Mouse (Mus musculus): ENCODE results near the gene Anapc16.

Gene Anapc16

DNA sequence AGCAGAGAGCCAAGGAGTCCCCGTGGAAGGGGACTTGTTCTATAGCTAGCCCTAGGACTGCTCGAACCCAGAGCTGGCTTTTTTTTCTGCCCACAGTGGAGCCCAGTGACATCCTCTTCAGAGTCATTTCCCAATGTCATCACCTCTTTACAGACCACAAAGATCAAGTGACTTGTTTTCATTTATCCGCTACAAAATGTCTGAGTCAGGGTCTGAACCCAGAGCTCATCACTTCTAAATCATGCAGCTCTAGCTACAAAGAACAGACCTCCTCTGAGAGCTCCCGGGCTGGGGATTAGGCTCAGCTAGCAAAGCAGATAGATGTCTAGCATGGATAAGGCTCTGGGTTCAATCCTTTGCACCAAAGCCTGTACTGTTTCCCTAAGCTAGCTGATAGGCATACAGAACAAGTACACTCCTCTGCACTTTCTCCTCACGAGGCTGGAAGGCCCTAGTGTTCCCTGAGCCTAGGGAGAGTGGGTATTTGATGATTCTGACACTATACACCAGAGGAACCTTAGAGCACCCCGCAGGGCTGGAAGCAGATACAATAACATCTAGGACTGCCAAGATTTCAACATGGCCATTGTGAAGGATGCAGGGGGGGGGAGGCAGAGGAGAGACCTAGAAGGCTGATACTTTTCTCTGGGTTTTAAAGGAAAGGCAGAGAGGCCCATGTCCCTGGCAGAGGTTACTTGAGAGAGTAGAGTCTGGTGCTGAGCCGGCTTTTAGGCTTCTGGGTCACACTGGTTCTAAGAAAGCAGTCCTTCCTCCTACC lies 55.5 kb downstream of the Anapc16 start:
- no peak for DNase-seq

DNA sequence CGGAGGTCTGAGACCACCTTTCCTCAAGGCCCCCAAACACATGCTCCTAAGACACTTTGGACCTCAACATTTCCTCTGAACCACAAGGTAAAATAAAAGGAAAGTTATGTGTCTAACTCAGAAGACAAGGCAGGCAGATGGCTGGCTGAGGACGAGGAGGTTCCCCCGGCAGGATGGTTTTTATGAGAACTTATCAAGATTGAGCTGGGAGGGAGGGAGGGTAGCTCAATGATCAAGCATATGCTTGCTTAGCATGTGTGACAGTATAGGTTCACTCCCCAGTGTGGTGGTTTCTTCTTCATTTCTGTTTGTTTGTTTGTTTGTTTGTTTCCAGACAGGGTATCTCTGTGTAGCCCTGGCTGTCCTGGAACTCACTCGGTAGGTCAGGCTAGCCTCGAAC lies 56.6 kb downstream of the Anapc16 start:
- DNase-seq, result no peak

DNA sequence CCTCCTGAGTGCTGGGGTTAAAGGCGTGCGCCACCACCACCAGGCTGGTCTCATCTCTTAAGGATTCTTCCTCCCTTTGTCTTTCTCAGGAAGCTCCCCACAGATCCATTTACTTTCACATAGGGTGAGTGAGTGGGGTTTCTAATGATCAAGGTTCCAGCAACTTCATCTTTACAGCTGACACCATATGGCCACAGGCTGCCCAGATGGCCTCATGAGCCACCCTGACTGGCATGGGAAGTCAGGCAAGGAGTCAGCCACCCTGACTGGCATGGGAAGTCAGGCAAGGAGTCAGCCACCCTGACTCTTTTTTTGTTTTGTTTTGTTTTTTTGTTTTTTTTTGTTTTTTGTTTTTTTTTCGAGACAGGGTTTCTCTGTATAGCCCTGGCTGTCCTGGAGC lies 57.5 kb downstream of the Anapc16 start:
- DNase-seq, result no peak

DNA sequence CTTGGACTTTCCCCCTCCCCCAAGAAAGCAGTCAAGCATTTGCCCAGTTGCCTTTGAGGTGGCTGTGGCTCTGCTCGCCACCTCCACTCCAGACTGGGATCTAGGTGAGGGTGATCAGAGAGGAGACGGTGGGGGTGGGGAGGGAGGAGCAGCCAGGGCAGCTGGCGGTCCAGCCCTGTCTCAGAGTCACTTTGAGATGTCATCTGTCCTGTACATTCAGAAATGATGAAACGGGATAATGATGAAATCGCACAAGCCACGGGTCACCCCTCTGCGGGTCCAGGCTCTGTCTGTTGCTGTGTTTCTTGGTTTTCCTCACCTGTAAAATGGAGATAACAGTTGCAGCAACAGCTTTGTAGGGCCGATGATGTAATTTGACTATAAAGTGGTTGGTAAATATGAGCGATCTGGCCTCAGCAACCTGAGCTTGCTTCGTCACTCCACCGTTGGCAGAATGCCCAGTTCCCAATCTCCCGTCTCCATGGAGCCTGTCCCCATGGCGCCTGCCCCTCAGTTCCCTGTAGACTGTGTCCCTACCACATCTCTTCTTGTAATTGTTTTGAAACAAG lies 59.4 kb downstream of the Anapc16 start:
- peak; percentile 92 for DNase-seq

DNA sequence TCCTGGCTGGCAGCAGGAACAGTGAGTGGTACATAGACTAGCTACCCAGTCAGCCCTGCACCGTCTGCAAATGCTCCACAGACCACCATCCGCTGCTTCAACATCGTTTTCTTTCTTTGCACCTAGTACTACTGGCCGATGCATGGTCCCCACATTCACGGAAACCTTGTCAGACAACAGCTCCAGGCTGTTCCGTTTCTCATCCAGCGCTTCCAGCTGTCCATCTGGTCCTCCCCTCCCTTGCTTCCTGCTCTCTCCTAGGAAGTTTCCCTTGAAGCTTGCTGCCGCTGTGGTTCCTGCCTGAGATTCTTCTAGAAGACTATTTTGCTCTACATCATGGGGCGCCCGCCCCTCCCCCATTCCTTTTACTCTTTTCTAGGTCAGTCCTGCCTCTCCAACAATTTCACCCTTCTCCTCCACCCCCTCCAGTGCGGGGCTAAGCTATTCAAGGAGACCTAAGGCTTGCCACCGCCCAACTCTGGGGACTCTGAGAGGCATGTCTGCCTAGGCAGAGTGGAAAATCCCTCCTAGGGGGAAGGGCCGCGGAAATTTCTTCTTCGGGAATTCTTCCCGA lies 60.0 kb downstream of the Anapc16 start:
- DNase-seq, result peak; percentile 90

DNA sequence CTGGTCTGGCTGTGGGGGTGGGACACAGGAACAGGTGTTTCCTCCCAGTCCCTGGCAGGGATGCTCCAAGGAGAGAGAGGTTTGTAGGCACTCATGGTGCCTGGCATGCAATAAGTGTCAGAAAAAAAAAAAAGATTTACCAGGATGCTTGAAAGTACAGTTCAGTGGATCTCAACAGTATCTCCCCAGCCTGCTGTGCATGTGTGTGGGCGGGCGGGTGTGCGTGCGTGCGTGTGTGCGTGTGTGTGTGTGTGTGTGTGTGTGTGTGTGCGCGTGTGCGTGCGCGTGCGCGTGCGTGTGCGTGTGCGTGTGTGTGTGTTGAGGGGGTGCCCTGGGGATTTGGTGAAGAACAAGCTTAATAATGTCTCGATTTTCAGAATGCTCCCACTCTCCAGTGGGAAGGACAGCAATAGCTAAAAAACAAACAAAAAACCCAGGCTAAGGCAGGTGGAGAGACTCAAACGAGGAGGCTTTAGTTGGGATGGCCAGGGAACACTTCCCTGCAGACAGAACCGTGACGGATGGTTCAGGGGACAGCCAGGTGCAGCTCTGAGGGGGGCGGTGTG lies 60.6 kb downstream of the Anapc16 start:
- DNase-seq, result no peak

DNA sequence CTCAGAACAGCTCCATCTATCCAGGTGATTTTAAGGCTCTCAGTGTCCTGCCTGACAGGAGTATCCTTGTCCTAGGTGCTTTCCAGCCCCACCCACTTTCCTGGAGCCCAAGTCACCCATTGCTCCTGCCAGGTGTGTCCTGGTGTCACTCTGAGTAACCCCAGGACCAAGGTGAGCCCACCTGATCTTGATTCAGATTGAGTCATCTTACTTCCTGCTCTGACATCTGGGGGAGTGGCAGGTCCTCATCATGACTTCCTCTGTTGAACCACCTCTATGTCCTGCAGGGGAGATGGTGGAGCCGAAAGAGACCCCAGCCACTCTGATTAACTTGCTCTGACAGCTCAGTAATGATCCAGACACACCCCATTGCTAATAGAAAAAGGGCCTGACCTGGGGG lies 63.9 kb downstream of the Anapc16 start:
- no peak for DNase-seq

DNA sequence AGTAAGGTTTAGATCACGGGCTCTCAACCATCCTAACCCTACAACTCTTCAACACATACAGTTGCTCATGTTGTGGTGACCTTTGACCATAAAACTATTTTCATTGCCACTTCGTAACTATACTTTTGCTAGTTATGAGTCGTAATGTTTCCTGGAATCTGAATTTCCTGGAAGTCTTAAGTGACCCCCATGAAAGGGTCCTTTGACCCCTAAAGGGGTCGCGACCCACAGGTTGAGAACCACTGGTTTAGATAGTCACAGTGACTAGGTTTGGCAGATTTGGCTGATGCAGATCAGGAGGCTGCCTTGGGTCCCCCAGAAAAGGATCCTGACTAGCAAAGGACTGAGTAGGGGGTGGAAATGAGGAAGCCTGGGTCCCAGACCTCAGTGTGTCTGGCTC lies 64.3 kb downstream of the Anapc16 start:
- no peak for DNase-seq

All from retina, postnatal 1 day (tissue).